Mouse (Mus musculus): ENCODE measurements at regions not wholly inside any gene's neighbourhood (a gene's known extent, or its start where the extent isn't known, plus 50 kb on each side); places are given as distances from the start of the nearest gene placed in this dataset.

GRCm38 (mm10) chr13:116705611-116706386 lies 319.5 kb downstream of the Parp8 start:
- H3K36me3 ChIP-seq (replicated peaks in 1 of 2; ENCODE audit: control insufficient read depth in 1 of 2, insufficient read depth in 1 of 2, low read length in 1 of 2) = no peaks in the 10 kb centered on the region
- no peak for DNase-seq (ENCODE audit: extremely low read depth)
- H3K4me1 ChIP-seq (ENCODE audit: control insufficient read depth in 1 of 2, insufficient read depth in 2 of 2) = 0 out of 4 replicates have a peak, but pooled peaks cover 0 to under 1% of the 10 kb centered on the region in 2 experiments
- TF ChIP-seq MAX (IDR thresholded peaks at IDR 0.05; ENCODE audit: low read length) (no peak), USF2 (conservative IDR thresholded peaks at IDR 0.05; ENCODE audit: low read depth, low read length) (no peak), ETS1 (conservative IDR thresholded peaks at IDR 0.05; ENCODE audit: low read depth, low read length) (no peak), SMC3 (IDR thresholded peaks at IDR 0.05; ENCODE audit: low read depth, low read length) (no peak), HCFC1 (IDR thresholded peaks at IDR 0.05; ENCODE audit: low read depth, low read length) (no peak), POLR2AphosphoS2 (IDR thresholded peaks at IDR 0.05; ENCODE audit: low read depth, low read length) (no peak), USF1 (IDR thresholded peaks at IDR 0.05; ENCODE audit: low read depth, low read length) (no peak), TBP (conservative IDR thresholded peaks at IDR 0.05; ENCODE audit: low read depth, low read length) (no peak), IRF4 (IDR thresholded peaks at IDR 0.05; ENCODE audit: low read depth, low read length) (no peak), POLR2A (IDR thresholded peaks at IDR 0.05; ENCODE audit: low read depth, low read length) (no peak), MYC (IDR thresholded peaks at IDR 0.05; ENCODE audit: low read depth, low read length) (no peak), ELF1 (IDR thresholded peaks at IDR 0.05; ENCODE audit: low read depth, low read length) (no peak), RAD21 (IDR thresholded peaks at IDR 0.05; ENCODE audit: low read depth, low read length) (no peak)
- dilution Hi-C loops (cut with MboI; ENCODE audit: extremely low pct_ligation_motif_present, extremely low pct_unique_long_range_greater_than_20kb, low sequenced_read_pairs) = no loop called here
- H3K79me2 ChIP-seq (replicated peaks; ENCODE audit: control insufficient read depth, extremely low read depth, insufficient read depth, poor library complexity, severe bottlenecking) = no peaks in the 10 kb centered on the region
- in situ Hi-C loops (cut with MboI; ENCODE audit: low pct_ligation_motif_present, low pct_unique_long_range_greater_than_20kb, low sequenced_read_pairs) = loop anchor here (25.0 kb wide), 1 partner anchor 1468 kb away; no protein-coding TSS in a partner anchor
- H3K27me3 ChIP-seq (replicated peaks) = no peaks in the 10 kb centered on the region
- no peak overlapping the region for H3K4me3 ChIP-seq (replicated peaks in 1 of 3; ENCODE audit: low read depth in 2 of 3, low read length in 2 of 3, poor library complexity in 1 of 3)
- no peak overlapping the region for H3K27ac ChIP-seq (ENCODE audit: insufficient read depth, low read depth)
- no peak overlapping the region for H3K9ac ChIP-seq (ENCODE audit: insufficient read depth, low read depth)
- no peak overlapping the region for H3K4me2 ChIP-seq (ENCODE audit: insufficient read depth, low read depth, poor library complexity, severe bottlenecking)
- peaks cover 40% of the 10 kb centered on the region for H3K9me3 ChIP-seq (replicated peaks; ENCODE audit: low read length)

- Histone ChIP-seq H3K9ac (ENCODE audit: insufficient read depth, low read depth) (no peak overlapping the region), H3K9me3 (replicated peaks; ENCODE audit: low read length) (peaks cover 31% of the 10 kb centered on the region), H3K27me3 (replicated peaks) (no peaks in the 10 kb centered on the region), H3K36me3 (replicated peaks in 1 of 2; ENCODE audit: control insufficient read depth in 1 of 2, insufficient read depth in 1 of 2, low read length in 1 of 2) (no peaks in the 10 kb centered on the region), H3K4me2 (ENCODE audit: insufficient read depth, low read depth, poor library complexity, severe bottlenecking) (no peak overlapping the region), H3K27ac (ENCODE audit: insufficient read depth, low read depth) (no peak overlapping the region), H3K4me1 (ENCODE audit: control insufficient read depth in 1 of 2, insufficient read depth in 2 of 2) (no peaks in the 10 kb centered on the region), H3K4me3 (replicated peaks in 1 of 3; ENCODE audit: low read depth in 2 of 3, low read length in 2 of 3, poor library complexity in 1 of 3) (no peak overlapping the region), H3K79me2 (replicated peaks; ENCODE audit: control insufficient read depth, extremely low read depth, insufficient read depth, poor library complexity, severe bottlenecking) (no peaks in the 10 kb centered on the region)
- dilution Hi-C loops (cut with MboI; ENCODE audit: extremely low pct_ligation_motif_present, extremely low pct_unique_long_range_greater_than_20kb, low sequenced_read_pairs) (no loop called here), in situ Hi-C loops (cut with MboI; ENCODE audit: low pct_ligation_motif_present, low pct_unique_long_range_greater_than_20kb, low sequenced_read_pairs) (no loop called here)
- TF ChIP-seq RCOR1 (conservative IDR thresholded peaks at IDR 0.05; ENCODE audit: low read depth, low read length) (no peak), ELF1 (IDR thresholded peaks at IDR 0.05; ENCODE audit: low read depth, low read length) (no peak), USF1 (IDR thresholded peaks at IDR 0.05; ENCODE audit: low read depth, low read length) (no peak), ETS1 (conservative IDR thresholded peaks at IDR 0.05; ENCODE audit: low read depth, low read length) (no peak), PAX5 (IDR thresholded peaks at IDR 0.05; ENCODE audit: low read length) (no peak), ZMIZ1 (IDR thresholded peaks at IDR 0.05; ENCODE audit: low read depth, low read length) (no peak), CTCF (conservative IDR thresholded peaks at IDR 0.05 in 1 of 2, IDR thresholded peaks at IDR 0.05 in 1 of 2; ENCODE audit: low read depth in 2 of 2, low read length in 2 of 2) (no peak), UBTF (IDR thresholded peaks at IDR 0.05; ENCODE audit: low read depth, low read length) (no peak), JUN (IDR thresholded peaks at IDR 0.05; ENCODE audit: insufficient read depth, low read depth, low read length) (no peak), HCFC1 (IDR thresholded peaks at IDR 0.05; ENCODE audit: low read depth, low read length) (no peak), MXI1 (IDR thresholded peaks at IDR 0.05; ENCODE audit: low read depth, low read length) (no peak), NELFE (IDR thresholded peaks at IDR 0.05; ENCODE audit: low read depth, low read length) (no peak), MYC (IDR thresholded peaks at IDR 0.05; ENCODE audit: low read depth, low read length) (no peak), TBP (conservative IDR thresholded peaks at IDR 0.05; ENCODE audit: low read depth, low read length) (no peak), POLR2A (IDR thresholded peaks at IDR 0.05; ENCODE audit: low read depth, low read length) (no peak), NRF1 (IDR thresholded peaks at IDR 0.05; ENCODE audit: low read depth, low read length) (no peak), POLR2AphosphoS2 (IDR thresholded peaks at IDR 0.05; ENCODE audit: low read depth, low read length) (no peak)
- DNase-seq (ENCODE audit: extremely low read depth) = no peak
Observed at GRCm38 (mm10) chr13:116688714-116689113, 336.6 kb downstream of the Parp8 start.

All from CH12.LX (cell line).